Mouse (Mus musculus): ENCODE data around the gene Gm19426. TPM values are rescaled to one million over a fixed set of nuclear protein-coding genes. Genes with fewer than 3 reads are reported as not detected.
A peak's percentile ranks its signal among the peaks of the same experiment; 100 is the strongest.

Gm19426 gene
- polyA plus RNA-seq, 1 experiment, result 9.9 TPM

DNA sequence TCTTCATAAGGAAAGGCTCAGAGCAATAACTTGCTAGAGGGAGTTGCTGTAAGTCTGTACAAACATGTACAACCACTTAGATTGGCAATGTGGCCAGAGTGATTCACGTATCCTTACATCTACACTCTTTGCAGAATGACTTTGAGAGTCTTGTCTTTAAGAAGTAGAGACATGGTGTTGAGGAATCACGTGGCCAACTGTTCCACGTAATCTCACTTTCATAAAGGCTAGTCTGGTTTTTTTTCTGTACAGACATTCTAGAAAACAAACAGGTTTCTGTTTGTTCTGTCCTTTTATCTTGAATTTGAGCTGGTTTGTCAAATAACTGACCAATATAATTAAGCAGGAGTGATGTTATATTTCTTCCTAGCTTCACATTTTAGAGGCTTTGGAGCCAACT is 17.9 kb upstream of the Gm19426 start:
- Histone ChIP-seq H3K9me3 (replicated peaks; ENCODE audit: control insufficient read depth, insufficient read depth, low read length, poor library complexity, severe bottlenecking) (no peaks in the 10 kb centered on the region), H3K36me3 (ENCODE audit: control insufficient read depth, insufficient read depth, low read length, poor library complexity, severe bottlenecking) (no peaks in the 10 kb centered on the region), H3K4me1 (ENCODE audit: control insufficient read depth, insufficient read depth, low read length) (peaks cover 3% of the 10 kb centered on the region), H3K27ac (ENCODE audit: insufficient read depth, low read length) (no peak overlapping the region), H3K4me3 (ENCODE audit: low read depth, low read length) (no peak overlapping the region), H3K27me3 (ENCODE audit: control insufficient read depth, insufficient read depth, low read length, poor library complexity, severe bottlenecking) (no peaks in the 10 kb centered on the region), H3K9ac (ENCODE audit: low read depth, poor library complexity, severe bottlenecking) (no peak overlapping the region)
- TF ChIP-seq EP300 (IDR thresholded peaks at IDR 0.05; ENCODE audit: insufficient read depth, low read depth, low read length) (no peak), CTCF (IDR thresholded peaks at IDR 0.05; ENCODE audit: low read depth, low read length) (no peak), POLR2A (IDR thresholded peaks at IDR 0.05; ENCODE audit: insufficient read depth, low read length) (no peak)

DNA sequence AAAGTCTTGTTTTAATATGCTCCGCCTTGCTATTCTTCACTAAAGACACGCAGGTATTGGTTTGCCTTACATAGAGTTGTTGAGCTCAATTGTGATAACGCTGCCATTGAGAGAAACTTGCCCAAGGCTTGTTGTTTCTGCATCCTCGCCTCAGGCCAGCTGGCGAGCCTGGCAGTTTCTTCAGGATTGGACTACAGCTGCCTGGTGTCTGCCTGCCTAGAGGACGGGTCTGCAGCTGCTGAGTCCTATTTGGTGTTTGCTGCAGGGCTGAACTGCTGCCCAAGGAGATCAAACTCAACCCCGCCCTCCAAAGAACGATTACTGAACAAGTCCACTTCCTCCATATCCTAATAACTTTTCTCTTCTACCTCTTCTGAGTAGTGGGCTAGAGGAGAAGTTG is 17.3 kb upstream of the Gm19426 start:
- H3K36me3 ChIP-seq (ENCODE audit: control insufficient read depth, insufficient read depth, low read length, poor library complexity, severe bottlenecking), result no peaks in the 10 kb centered on the region
- TF ChIP-seq EP300 (IDR thresholded peaks at IDR 0.05; ENCODE audit: insufficient read depth, low read depth, low read length), result no peak
- TF ChIP-seq CTCF (IDR thresholded peaks at IDR 0.05; ENCODE audit: low read depth, low read length), result no peak
- TF ChIP-seq POLR2A (IDR thresholded peaks at IDR 0.05; ENCODE audit: insufficient read depth, low read length), result no peak
- H3K27me3 ChIP-seq (ENCODE audit: control insufficient read depth, insufficient read depth, low read length, poor library complexity, severe bottlenecking), result no peaks in the 10 kb centered on the region
- no peak overlapping the region for H3K4me3 ChIP-seq (ENCODE audit: low read depth, low read length)
- H3K4me1 ChIP-seq (ENCODE audit: control insufficient read depth, insufficient read depth, low read length), result peaks cover 3% of the 10 kb centered on the region
- H3K27ac ChIP-seq (ENCODE audit: insufficient read depth, low read length), result no peak overlapping the region
- H3K9me3 ChIP-seq (replicated peaks; ENCODE audit: control insufficient read depth, insufficient read depth, low read length, poor library complexity, severe bottlenecking), result no peaks in the 10 kb centered on the region
- no peak overlapping the region for H3K9ac ChIP-seq (ENCODE audit: low read depth, poor library complexity, severe bottlenecking)

DNA sequence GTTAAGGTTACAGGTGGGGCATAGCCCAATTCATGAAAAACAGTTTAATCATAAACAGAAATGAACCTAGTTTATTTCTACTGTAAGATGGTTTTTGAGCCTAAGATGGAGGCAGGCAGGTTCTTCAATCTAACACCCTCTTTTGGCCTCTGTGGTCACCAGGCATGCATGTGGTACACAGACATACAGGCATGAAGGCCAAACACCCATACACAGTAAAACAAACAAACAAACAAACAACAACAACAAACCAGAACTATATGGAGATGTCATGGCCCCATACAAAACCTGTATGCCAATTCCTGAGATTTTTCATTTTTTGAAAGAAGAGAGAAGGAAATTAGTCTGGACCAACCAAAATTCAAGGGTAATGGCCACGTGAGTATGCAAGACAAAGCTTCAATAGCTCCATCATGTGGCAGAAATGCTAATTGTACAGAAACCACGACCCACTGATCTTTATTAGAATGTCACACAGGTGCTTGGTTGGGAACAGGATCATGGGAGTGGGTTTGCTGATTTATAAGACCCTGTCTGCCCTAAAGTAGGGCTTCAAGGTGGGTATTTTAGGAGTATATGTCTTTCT is 15.2 kb upstream of the Gm19426 start:
- peaks cover 3% of the 10 kb centered on the region for H3K4me1 ChIP-seq (ENCODE audit: control insufficient read depth, insufficient read depth, low read length)
- no peak overlapping the region for H3K9ac ChIP-seq (ENCODE audit: low read depth, poor library complexity, severe bottlenecking)
- H3K36me3 ChIP-seq (ENCODE audit: control insufficient read depth, insufficient read depth, low read length, poor library complexity, severe bottlenecking), result no peaks in the 10 kb centered on the region
- TF ChIP-seq CTCF (IDR thresholded peaks at IDR 0.05; ENCODE audit: low read depth, low read length) (peak; percentile 21), POLR2A (IDR thresholded peaks at IDR 0.05; ENCODE audit: insufficient read depth, low read length) (no peak)
- H3K27me3 ChIP-seq (ENCODE audit: control insufficient read depth, insufficient read depth, low read length, poor library complexity, severe bottlenecking), result no peaks in the 10 kb centered on the region
- no peak overlapping the region for H3K27ac ChIP-seq (ENCODE audit: insufficient read depth, low read length)
- no peaks in the 10 kb centered on the region for H3K9me3 ChIP-seq (replicated peaks; ENCODE audit: control insufficient read depth, insufficient read depth, low read length, poor library complexity, severe bottlenecking)
- no peak overlapping the region for H3K4me3 ChIP-seq (ENCODE audit: low read depth, low read length)

DNA sequence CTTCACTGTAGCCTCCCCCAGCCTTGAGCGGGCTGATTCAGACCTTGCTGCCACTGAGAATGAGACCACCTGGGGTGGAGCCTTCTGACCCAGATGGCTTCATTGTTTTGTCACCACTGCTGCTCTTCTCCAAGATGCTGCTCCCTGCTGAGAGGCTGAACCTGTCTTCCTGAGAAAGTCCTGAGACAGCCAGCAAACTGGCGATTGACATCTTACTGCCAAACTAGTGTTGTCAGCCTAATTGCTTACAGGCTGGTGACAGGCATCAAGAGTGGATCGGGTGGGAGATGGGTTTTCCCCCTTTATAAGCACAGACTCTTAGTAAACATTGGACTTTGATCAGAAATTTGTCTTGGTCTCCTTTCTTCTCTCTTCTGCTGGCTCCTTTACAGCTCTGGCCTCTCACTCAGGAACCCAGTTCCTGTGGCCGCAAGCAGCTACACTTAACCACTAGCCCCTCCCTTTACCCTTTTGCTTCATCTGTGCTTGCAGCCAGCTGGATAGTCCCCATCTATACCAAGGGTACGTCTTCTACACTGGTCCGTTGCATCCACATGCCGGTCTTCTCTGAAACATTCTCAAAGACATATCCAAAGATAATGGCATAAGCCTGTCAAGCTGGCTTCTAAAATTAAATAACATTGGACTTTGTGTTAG is 13.7 kb upstream of the Gm19426 start:
- TF ChIP-seq EP300 (IDR thresholded peaks at IDR 0.05; ENCODE audit: insufficient read depth, low read depth, low read length) (0 out of 2 replicates have a peak, but pooled peaks have one; percentile 38), POLR2A (IDR thresholded peaks at IDR 0.05; ENCODE audit: insufficient read depth, low read length) (no peak)
- Histone ChIP-seq H3K36me3 (ENCODE audit: control insufficient read depth, insufficient read depth, low read length, poor library complexity, severe bottlenecking) (no peaks in the 10 kb centered on the region), H3K9me3 (replicated peaks; ENCODE audit: control insufficient read depth, insufficient read depth, low read length, poor library complexity, severe bottlenecking) (no peaks in the 10 kb centered on the region), H3K9ac (ENCODE audit: low read depth, poor library complexity, severe bottlenecking) (no peak overlapping the region), H3K27ac (ENCODE audit: insufficient read depth, low read length) (no peak overlapping the region), H3K4me3 (ENCODE audit: low read depth, low read length) (no peak overlapping the region), H3K27me3 (ENCODE audit: control insufficient read depth, insufficient read depth, low read length, poor library complexity, severe bottlenecking) (no peaks in the 10 kb centered on the region), H3K4me1 (ENCODE audit: control insufficient read depth, insufficient read depth, low read length) (peaks cover 3% of the 10 kb centered on the region)

DNA sequence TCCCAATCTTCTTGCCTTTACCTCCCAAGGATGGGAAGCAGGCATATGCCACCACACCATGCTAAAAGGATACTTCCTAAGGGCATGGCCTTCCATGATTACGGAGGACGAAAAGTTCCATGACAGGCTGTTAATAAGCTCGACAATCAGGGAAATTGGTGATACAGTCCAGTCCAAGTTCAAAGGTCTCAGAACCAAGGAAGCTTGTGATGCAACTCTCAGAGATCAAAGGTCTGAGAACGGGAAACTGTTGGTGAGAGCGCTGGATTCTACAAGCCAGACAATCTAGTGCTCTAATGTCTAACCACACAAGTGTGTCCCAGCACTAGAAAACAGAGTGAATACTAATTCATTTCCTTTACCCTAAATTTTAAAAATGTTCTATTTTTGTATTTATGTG is 12.8 kb upstream of the Gm19426 start:
- Histone ChIP-seq H3K27me3 (ENCODE audit: control insufficient read depth, insufficient read depth, low read length, poor library complexity, severe bottlenecking) (no peaks in the 10 kb centered on the region), H3K36me3 (ENCODE audit: control insufficient read depth, insufficient read depth, low read length, poor library complexity, severe bottlenecking) (no peaks in the 10 kb centered on the region), H3K9me3 (replicated peaks; ENCODE audit: control insufficient read depth, insufficient read depth, low read length, poor library complexity, severe bottlenecking) (no peaks in the 10 kb centered on the region), H3K4me1 (ENCODE audit: control insufficient read depth, insufficient read depth, low read length) (peaks cover 3% of the 10 kb centered on the region), H3K4me3 (ENCODE audit: low read depth, low read length) (no peak overlapping the region), H3K9ac (ENCODE audit: low read depth, poor library complexity, severe bottlenecking) (no peak overlapping the region), H3K27ac (ENCODE audit: insufficient read depth, low read length) (no peak overlapping the region)
- TF ChIP-seq CTCF (IDR thresholded peaks at IDR 0.05; ENCODE audit: low read depth, low read length), result no peak
- TF ChIP-seq EP300 (IDR thresholded peaks at IDR 0.05; ENCODE audit: insufficient read depth, low read depth, low read length), result no peak
- TF ChIP-seq POLR2A (IDR thresholded peaks at IDR 0.05; ENCODE audit: insufficient read depth, low read length), result no peak

DNA sequence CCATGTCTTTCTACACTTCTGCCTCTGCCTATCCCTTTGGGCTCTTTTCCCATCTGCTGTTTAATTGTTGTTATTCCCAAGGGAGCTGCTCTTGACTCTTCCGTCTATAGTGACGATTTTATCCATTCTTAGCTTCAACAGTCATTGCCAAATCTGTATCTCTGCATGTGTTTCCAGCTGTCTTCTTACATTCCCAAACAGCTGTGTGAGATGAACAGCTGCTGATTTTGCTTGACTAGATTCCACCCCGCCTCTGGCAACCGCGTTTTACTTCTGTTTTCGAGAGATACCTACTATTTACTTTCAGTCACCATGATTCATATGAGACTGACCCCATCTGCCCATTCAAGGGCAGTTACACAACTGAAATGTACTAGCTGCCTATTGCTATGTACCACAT is 6.7 kb upstream of the Gm19426 start:
- no peaks in the 10 kb centered on the region for H3K36me3 ChIP-seq (ENCODE audit: control insufficient read depth, insufficient read depth, low read length, poor library complexity, severe bottlenecking)
- no peak overlapping the region for H3K4me3 ChIP-seq (ENCODE audit: low read depth, low read length)
- H3K4me1 ChIP-seq (ENCODE audit: control insufficient read depth, insufficient read depth, low read length), result no peaks in the 10 kb centered on the region
- H3K27me3 ChIP-seq (ENCODE audit: control insufficient read depth, insufficient read depth, low read length, poor library complexity, severe bottlenecking), result no peaks in the 10 kb centered on the region
- TF ChIP-seq POLR2A (IDR thresholded peaks at IDR 0.05; ENCODE audit: insufficient read depth, low read length) (no peak), CTCF (IDR thresholded peaks at IDR 0.05; ENCODE audit: low read depth, low read length) (no peak), EP300 (IDR thresholded peaks at IDR 0.05; ENCODE audit: insufficient read depth, low read depth, low read length) (no peak)
- no peaks in the 10 kb centered on the region for H3K9me3 ChIP-seq (replicated peaks; ENCODE audit: control insufficient read depth, insufficient read depth, low read length, poor library complexity, severe bottlenecking)
- no peak overlapping the region for H3K9ac ChIP-seq (ENCODE audit: low read depth, poor library complexity, severe bottlenecking)
- no peak overlapping the region for H3K27ac ChIP-seq (ENCODE audit: insufficient read depth, low read length)
